Mouse (Mus musculus): ENCODE measurements around the gene Fermt3. TPM values are rescaled to one million over a fixed set of nuclear protein-coding genes. Genes with fewer than 3 reads are reported as not detected.
A peak's percentile ranks its signal among the peaks of the same experiment; 100 is the strongest.
"Not testable (repeated sequence)": the region's sequence is repeated elsewhere in the genome, so short reads cannot be mapped to it uniquely, and the experiment has no call there.

The Fermt3 gene
- 1 to 10 TPM; 4.2 to 5.9 TPM for total RNA-seq (2021)

DNA sequence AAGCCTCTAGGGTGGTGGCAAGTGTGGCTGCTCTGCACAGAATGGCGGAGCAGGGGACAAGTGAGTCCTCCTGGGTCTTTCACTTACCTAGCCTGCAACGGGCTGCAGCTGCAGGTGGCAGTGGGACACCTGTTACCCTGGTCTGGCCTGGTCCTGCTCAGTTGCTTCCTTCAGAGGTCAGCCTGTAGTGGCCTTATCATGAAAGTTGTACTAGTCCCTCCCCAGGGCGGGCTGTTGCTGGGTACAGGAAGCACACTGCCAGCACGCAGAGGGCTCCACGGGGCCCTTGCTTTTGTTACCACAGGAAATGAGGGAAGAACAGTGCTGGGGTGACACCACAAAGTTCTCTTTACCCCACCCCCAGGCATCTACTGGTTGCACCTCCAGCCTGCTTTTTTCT is at the start of gene Fermt3:
Fermt3 (minus strand) TSS at position 279 of the 400 bp plus-strand sequence.
- DNase-seq, result peak; percentile 41 to 43

DNA sequence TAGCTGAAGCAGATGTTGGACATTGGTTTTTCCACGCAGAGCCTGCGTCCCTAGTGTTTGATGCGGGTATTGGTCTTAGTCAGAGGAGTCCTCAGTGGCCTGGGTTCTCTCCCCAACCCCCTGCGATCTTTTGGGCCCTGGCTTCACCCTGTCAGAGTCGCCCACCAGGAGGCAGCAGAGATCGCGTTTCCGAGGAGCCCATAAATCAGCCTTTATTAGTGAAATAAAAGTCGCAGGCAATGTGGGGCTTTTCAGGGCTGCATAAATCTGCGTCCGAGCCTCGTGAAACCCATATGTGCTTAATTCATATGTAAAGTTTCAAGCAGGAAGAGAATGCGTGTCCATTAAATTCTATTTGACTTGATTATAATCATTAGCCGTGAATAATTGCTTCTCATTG is 48.9 kb upstream of the Fermt3 start:
- intact Hi-C loops (cut with DNase I), result loop anchor here (1.0 to 5.0 kb wide), 5 partner anchors 92 to 369 kb away; partner anchors contain the start of gene 2700081O15Rik
- DNase-seq, result peak; percentile 82 to 90

More for the DNA sequence above, at the start of gene Fermt3:
- intact Hi-C loops (cut with DNase I), result no loop called here

GRCm38 (mm10) chr19:7067344-7068050 is 48.2 kb upstream of the Fermt3 start:
- intact Hi-C loops (cut with DNase I), result loop anchor here (1.0 to 5.0 kb wide), 5 partner anchors 93 to 370 kb away; partner anchors contain the start of gene 2700081O15Rik
- DNase-seq, result no peak

GRCm38 (mm10) chr19:7066828-7067342 is 47.6 kb upstream of the Fermt3 start:
- intact Hi-C loops (cut with DNase I), result loop anchor here (5.0 kb wide), 3 partner anchors 280 to 370 kb away; partner anchors contain the start of gene 2700081O15Rik

DNA sequence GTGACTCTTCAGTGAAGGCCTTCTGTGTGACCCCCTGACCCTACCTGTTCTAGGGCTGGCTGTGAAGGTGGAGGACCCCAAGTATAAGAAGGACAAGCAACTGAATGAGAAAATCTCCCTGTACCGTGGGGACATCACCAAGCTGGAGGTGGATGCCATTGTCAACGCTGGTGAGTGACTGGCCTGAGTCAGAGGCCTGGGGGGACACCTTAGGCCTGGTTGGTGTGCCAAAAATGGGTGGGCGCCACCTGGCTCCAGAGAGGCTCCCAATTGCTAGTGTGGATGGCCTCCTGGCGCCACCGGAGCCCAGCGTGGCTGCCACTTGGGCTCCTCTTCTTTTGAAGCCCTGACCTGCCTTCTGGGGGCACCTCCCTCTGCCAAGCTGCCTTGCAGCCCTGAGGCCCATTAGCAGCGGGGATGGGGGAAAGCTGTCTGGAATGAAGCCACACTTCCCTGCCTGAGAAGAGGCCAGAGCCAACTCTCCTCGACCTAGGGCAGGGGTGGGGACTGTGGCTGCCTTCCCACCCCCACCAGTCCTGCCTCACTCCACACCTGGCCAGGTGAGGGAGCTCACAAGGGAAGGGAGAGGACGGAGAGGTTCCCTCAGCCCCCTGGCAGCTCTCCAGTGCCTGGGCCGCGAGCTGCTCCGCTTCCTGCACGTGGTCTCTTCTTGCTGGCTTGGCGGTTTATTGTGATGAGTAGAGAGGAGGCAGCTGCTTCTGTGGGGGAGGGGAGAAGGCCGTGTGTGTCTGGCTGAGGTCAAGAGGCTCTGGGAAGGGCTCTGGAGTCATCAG is 47.0 kb upstream of the Fermt3 start:
- DNase-seq, result no peak
- intact Hi-C loops (cut with DNase I), result loop anchor here (5.0 kb wide), 3 partner anchors 281 to 371 kb away; partner anchors contain the start of gene 2700081O15Rik

More at GRCm38 (mm10) chr19:7066828-7067342, 47.6 kb upstream of the Fermt3 start:
- DNase-seq, result no peak

GRCm38 (mm10) chr19:7064571-7064970 is 45.3 kb upstream of the Fermt3 start:
- intact Hi-C loops (cut with DNase I), result no loop called here
- peak; percentile 80 to 87 for DNase-seq

DNA sequence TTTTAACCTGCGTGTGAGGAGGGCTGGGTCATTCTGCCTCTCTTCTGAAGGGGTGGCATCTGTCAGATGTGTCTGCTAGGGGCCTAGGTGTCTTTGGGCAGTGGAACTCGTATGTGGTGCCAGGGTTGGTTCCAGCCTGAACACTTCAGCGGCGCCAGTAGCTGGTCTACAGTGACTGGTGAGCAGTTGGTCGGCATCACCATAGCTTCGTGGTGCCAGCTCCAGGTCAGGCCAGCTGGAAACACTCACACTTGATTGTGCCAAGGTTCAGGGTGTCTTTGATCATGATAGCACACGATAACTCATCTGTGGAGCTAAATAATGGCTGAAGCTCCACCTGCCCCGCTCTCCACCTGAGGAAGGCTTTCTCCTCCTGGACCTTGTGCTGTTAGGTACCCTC is 43.6 kb upstream of the Fermt3 start:
- intact Hi-C loops (cut with DNase I), result no loop called here
- no peak for DNase-seq

- no peak for DNase-seq
- intact Hi-C loops (cut with DNase I), result no loop called here
These were observed 42.8 kb upstream of the Fermt3 start for GRCm38 (mm10) chr19:7062110-7062509.

DNA sequence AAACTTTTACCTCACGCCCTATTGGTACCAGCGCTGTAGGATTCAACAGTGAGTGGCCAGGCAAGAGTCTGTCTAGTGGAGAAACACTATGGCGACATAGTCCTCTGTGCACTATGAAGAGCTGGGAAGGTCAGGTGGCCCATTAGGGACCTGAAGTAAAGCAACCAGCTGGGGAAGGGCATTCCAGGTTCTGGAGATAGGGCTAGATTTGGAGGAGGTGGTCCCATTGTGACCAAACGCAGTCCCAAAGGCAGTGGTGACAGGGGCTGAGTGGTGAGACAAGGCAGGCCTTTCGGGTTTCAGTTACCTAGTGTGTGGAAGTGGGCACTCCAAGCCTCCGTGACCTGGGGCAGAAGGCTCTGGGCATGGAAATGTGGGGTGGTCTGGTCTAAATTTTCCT is 39.3 kb upstream of the Fermt3 start:
- intact Hi-C loops (cut with DNase I), result no loop called here
- DNase-seq, result no peak

GRCm38 (mm10) chr19:7057722-7058207 is 38.5 kb upstream of the Fermt3 start:
- intact Hi-C loops (cut with DNase I), result no loop called here
- peak; percentile 82 to 85 for DNase-seq

GRCm38 (mm10) chr19:7057126-7057721 is 38.0 kb upstream of the Fermt3 start:
- intact Hi-C loops (cut with DNase I), result no loop called here
- DNase-seq, result no peak

GRCm38 (mm10) chr19:7056248-7057087 is 37.2 kb upstream of the Fermt3 start, which contains the start of gene Macrod1:
Macrod1 (plus strand) TSS chr19:7056810.
- intact Hi-C loops (cut with DNase I), result no loop called here

GRCm38 (mm10) chr19:7055173-7055572 is 35.9 kb upstream of the Fermt3 start:
- intact Hi-C loops (cut with DNase I), result no loop called here
- no peak for DNase-seq

More at GRCm38 (mm10) chr19:7056248-7057087, 37.2 kb upstream of the Fermt3 start, which contains the start of gene Macrod1:
- peak; percentile 77 to 85 for DNase-seq

DNA sequence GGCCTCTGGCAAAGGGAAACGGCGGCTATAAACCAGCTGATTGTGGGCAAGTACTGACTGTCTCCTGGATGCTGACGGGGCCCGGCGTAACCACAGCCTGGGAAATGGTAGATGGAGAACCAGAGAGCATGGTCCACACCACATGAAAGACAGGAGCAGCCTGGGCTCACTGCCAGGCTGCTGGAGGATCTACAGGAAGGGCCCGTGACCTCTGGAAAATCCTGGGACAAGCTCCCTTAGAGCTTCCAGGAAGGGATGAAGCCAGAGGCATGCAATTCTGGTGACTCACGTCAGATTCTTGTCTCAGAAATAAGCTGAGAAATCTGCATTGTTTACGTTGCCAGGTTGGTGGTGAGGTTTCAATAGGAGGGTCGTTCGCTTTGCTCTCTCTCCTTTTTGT is 35.5 kb upstream of the Fermt3 start:
- intact Hi-C loops (cut with DNase I), result no loop called here
- DNase-seq, result no peak

DNA sequence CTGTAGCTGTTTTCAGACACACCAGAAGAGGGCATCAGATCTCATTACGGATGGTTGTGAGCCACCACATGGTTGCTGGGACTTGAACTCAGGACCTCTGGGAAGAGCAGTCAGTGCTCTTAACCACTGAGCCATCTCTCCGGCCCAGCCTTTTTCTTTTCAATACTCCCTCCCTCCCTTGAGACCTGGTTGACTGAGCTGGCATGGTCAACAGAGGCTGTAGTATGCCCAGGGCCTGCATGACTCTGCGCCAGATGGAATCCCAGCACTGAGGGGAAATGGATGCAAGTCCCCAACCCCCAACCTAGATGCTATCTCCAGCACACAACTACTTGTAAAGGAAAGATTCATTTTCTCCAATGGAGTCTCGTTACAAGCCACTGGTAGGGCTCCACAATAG is 34.1 kb upstream of the Fermt3 start:
- intact Hi-C loops (cut with DNase I); DNase-seq: not testable (repeated sequence)

DNA sequence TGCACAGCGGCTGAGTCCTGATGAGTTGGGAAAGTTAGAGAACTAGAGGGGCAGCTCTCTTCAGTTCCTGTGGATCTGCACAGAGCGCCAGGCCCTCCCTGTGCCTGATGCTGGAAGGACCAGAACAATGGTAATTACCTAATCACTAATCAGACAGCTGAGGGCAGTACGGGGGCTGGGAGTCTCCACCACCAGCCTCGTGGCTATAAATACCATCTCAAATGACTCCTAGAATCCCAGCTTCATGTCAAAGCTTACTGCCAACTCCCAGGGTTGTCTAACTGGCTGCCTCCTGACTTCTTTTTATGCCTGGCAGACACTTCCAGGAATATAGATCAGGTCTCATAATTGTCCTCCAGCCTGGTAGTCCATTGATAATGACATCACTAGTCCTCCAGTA is 25.4 kb upstream of the Fermt3 start:
- intact Hi-C loops (cut with DNase I), result no loop called here
- no peak for DNase-seq

GRCm38 (mm10) chr19:7044279-7044678 is 25.0 kb upstream of the Fermt3 start:
- DNase-seq, result no peak
- intact Hi-C loops (cut with DNase I), result no loop called here

DNA sequence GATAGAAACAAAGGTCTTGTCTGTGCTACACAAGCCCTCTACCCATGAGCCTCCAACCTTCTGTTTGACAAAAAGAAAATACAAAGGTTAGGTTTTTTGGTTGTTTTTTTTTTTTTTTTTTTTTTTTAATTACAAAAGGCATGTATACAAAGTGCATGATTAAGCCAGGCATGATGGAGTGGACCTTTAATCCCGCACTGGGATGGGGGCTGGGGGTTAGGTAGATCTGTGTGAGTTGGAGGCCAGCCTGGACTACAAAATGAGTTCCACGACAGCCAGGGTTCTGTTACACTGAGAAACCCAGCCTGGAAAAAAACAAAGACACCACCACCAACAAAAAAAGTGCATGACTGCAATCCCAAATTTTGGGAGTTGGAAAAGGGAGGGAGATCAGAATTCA is 21.9 kb upstream of the Fermt3 start:
- DNase-seq, result no peak
- intact Hi-C loops (cut with DNase I), result no loop called here

- intact Hi-C loops (cut with DNase I), result no loop called here
- no peak for DNase-seq
These were observed 21.4 kb upstream of the Fermt3 start for GRCm38 (mm10) chr19:7040637-7041130.
